Mouse (Mus musculus) liver, embryonic 16.5 days (tissue): Measurements from ENCODE around the gene Calml4. TPM values are rescaled to one million over a fixed set of nuclear protein-coding genes. Genes with fewer than 3 reads are reported as not detected.
"Not testable (repeated sequence)": the region's sequence is repeated elsewhere in the genome, so short reads cannot be mapped to it uniquely, and the experiment has no call there.

ENCODE experiments used
- ATAC-seq: fragments of 200-750 bp; cut with Nextera tagmentation; 2 replicates; pipeline ENCODE4 v1.8.0; 2017; ENCODE audit warnings: low read depth, mild to moderate bottlenecking, moderate number of reproducible peaks, moderate library complexity
- H3K27ac ChIP-seq: fragments of 300-500 bp; sonication (generic); 2 replicates; pipeline ENCODE4 v1.5.1; 2014; ENCODE audit warnings: mild to moderate bottlenecking, low read length
- H3K27me3 ChIP-seq: fragments of 300-500 bp; sonication (generic); 2 replicates; pipeline ENCODE4 v1.6.1; 2014; ENCODE audit warnings: low read depth, low read length, mixed read lengths; ENCODE audit not compliant: control insufficient read depth, insufficient read depth
- H3K36me3 ChIP-seq: fragments of 300-500 bp; sonication (generic); 2 replicates; pipeline ENCODE4 v1.6.1; 2014; ENCODE audit warnings: mild to moderate bottlenecking; ENCODE audit not compliant: control insufficient read depth, insufficient read depth
- H3K4me1 ChIP-seq: fragments of 300-500 bp; sonication (generic); 2 replicates; pipeline ENCODE4 v1.6.1; 2014; ENCODE audit warnings: low read depth, low read length, mixed read lengths; ENCODE audit not compliant: control insufficient read depth
- H3K4me2 ChIP-seq: fragments of 300-500 bp; sonication (generic); 2 replicates; pipeline ENCODE4 v1.6.1; 2014; ENCODE audit warnings: low read depth, low read length, mixed read lengths
- H3K4me3 ChIP-seq: fragments of 300-500 bp; sonication (generic); 2 replicates; pipeline ENCODE4 v1.5.1; 2014; ENCODE audit warnings: low read depth, mild to moderate bottlenecking, low read length
- H3K9ac ChIP-seq: fragments of 300-500 bp; sonication (generic); 2 replicates; pipeline ENCODE4 v1.6.1; 2014; ENCODE audit warnings: low read depth, low read length
- H3K9me3 ChIP-seq: fragments of 300-500 bp; sonication (generic); replicated peaks from 2 replicates; pipeline ENCODE4 v1.6.1; 2016; ENCODE audit warnings: low read length; ENCODE audit not compliant: control insufficient read depth
- WGBS: fragments of 180-500 bp; shearing (Covaris S2); extraction: QIAGEN DNeasy Blood & Tissue Kit; methylation state at CpG from one replicate; pipeline ENCODE4 v1.1.7; 2014; ENCODE audit not compliant: insufficient replicate concordance; 5-methylcytosine and 5-hydroxymethylcytosine counted together
- polyA plus RNA-seq: library from polyadenylated mRNA; unstranded; fragments of >200 nt; fragmentation: Nextera tagmentation; extraction: Ambion mirVana; gene quantifications from 2 replicates; pipeline ENCODE4 v1.2.1, GENCODE M21; 2015

The Calml4 gene
- polyA plus RNA-seq, 1 experiment from 2014 or later = 4.0 TPM

GRCm38 (mm10) chr9:62843356-62844024, 14.4 kb upstream of the Calml4 start:
- no peak overlapping the region for H3K4me3 ChIP-seq
- H3K27me3 ChIP-seq = no peaks in the 10 kb centered on the region
- no peaks in the 10 kb centered on the region for H3K9me3 ChIP-seq
- H3K36me3 ChIP-seq = no peaks in the 10 kb centered on the region; the same call in 1 of the 2 replicates
- no peak overlapping the region for H3K27ac ChIP-seq
- peaks cover 17% of the 10 kb centered on the region for H3K4me1 ChIP-seq
- no peak overlapping the region for H3K9ac ChIP-seq
- no peak for ATAC-seq
- WGBS = 76% methylated on average over 10 of the region's 10 CpGs
- no peak overlapping the region for H3K4me2 ChIP-seq

- Histone ChIP-seq H3K27me3 (no peaks in the 10 kb centered on the region), H3K4me2 (no peak overlapping the region), H3K4me1 (peaks cover 11% of the 10 kb centered on the region), H3K9me3 (no peaks in the 10 kb centered on the region), H3K27ac (no peak overlapping the region), H3K36me3 (no peaks in the 10 kb centered on the region; the same call in 1 of the 2 replicates), H3K4me3 (no peak overlapping the region), H3K9ac (no peak overlapping the region)
- no peak for ATAC-seq
- WGBS = 75% methylated on average over 5 of the region's 5 CpGs
Observed at GRCm38 (mm10) chr9:62844461-62844860, 13.4 kb upstream of the Calml4 start.

GRCm38 (mm10) chr9:62847694-62848093, 10.2 kb upstream of the Calml4 start:
- Histone ChIP-seq H3K4me2 (no peak overlapping the region), H3K9me3 (no peaks in the 10 kb centered on the region), H3K27ac (0 out of 2 replicates have a peak overlapping the region, but pooled peaks have one; percentile 15), H3K36me3 (peaks cover 2% of the 10 kb centered on the region; the same call in 1 of the 2 replicates), H3K9ac (no peak overlapping the region), H3K4me3 (no peak overlapping the region), H3K27me3 (no peaks in the 10 kb centered on the region), H3K4me1 (peaks cover 4% of the 10 kb centered on the region)
- 0% methylated on average over 3 of the region's 3 CpGs for WGBS
- ATAC-seq = peak; percentile 75

DNA sequence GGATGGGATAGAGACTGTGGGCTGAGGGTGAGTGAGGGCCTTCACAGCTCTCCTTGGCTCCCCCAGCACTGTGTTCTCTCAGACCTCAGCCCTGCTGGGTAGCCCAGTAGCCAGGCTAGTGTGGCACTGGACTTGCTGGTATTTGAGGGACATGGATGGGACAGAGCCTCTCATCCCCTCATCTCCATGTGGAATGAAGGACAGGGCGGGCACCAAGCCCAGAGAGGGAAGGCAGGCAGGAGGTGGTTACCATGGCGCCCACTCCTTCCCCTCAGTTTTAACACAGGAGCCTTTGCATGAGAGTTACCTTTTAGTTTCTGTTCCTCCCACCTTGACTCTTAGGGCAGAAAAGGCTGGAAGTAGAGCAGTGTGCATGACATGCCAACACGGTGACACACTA, 9.2 kb upstream of the Calml4 start:
- Histone ChIP-seq H3K27me3 (no peaks in the 10 kb centered on the region), H3K36me3 (peaks cover 2% of the 10 kb centered on the region; the same call in 1 of the 2 replicates), H3K9me3 (no peaks in the 10 kb centered on the region), H3K4me2 (no peak overlapping the region), H3K4me1 (peaks cover 4% of the 10 kb centered on the region), H3K4me3 (no peak overlapping the region), H3K27ac (no peak overlapping the region), H3K9ac (no peak overlapping the region)
- 78% methylated on average over 3 of the region's 3 CpGs for WGBS
- no peak for ATAC-seq

DNA sequence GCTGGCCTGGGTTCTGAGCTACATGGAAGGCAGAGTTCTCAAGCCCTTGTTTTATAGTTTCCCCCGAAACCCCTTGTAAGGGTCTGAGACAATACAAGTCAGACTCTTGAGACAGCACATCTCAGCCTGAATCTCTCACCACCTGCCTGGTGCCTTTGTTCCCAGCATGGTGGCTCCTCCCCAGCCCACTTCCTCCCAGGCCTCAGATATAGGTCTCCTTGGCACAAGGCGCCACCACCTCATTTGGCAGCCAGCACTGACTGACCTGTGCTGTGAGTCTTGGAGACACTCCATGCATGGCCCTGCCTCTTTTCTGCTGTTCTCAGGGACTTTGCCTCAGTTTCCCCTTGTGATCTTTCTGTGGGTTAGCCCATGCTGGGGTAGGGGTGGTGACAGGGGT, 6.3 kb upstream of the Calml4 start:
- ATAC-seq = no peak
- Histone ChIP-seq H3K4me3 (no peak overlapping the region), H3K36me3 (peaks cover 2% of the 10 kb centered on the region; the same call in 1 of the 2 replicates), H3K9ac (no peak overlapping the region), H3K9me3 (no peaks in the 10 kb centered on the region), H3K27me3 (no peaks in the 10 kb centered on the region), H3K4me2 (no peak overlapping the region), H3K27ac (no peak overlapping the region), H3K4me1 (peaks cover 4% of the 10 kb centered on the region)
- WGBS = 73% methylated on average over 2 of the region's 2 CpGs

DNA sequence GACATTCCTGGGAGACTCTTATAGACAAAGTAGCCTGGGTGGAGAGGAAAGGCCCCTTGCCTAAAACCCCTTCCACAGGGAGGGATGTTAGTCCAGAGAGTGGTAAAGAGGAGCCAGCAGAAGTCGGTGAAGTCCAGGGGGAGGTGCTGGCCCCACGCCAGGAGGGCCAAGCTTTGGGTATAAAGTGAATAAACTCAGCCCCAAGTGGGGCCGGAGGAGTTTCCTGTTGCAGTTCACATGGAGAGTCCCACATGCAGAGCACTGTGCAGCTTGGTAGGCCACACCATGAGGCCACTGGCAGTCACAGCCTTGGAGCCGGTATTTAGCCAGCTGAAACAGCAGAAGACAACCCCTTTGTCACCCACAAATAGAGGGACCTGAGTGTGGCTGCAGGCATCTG, 3.4 kb upstream of the Calml4 start:
- ATAC-seq = no peak
- 39% methylated on average over 4 of the region's 4 CpGs for WGBS
- Histone ChIP-seq H3K36me3 (peaks cover 2% of the 10 kb centered on the region; the same call in 1 of the 2 replicates), H3K27me3 (no peaks in the 10 kb centered on the region), H3K4me1 (peaks cover 3% of the 10 kb centered on the region), H3K4me2 (no peak overlapping the region), H3K9me3 (no peaks in the 10 kb centered on the region), H3K9ac (no peak overlapping the region), H3K27ac (no peak overlapping the region), H3K4me3 (no peak overlapping the region)

- no peak overlapping the region for H3K4me3 ChIP-seq
- no peaks in the 10 kb centered on the region for H3K27me3 ChIP-seq
- no peak overlapping the region for H3K9ac ChIP-seq
- H3K36me3 ChIP-seq = no peaks in the 10 kb centered on the region
- WGBS = 36% methylated on average over 9 of the region's 9 CpGs
- H3K4me1 ChIP-seq = peaks cover 3% of the 10 kb centered on the region
- H3K9me3 ChIP-seq = no peaks in the 10 kb centered on the region
- no peak overlapping the region for H3K27ac ChIP-seq
- no peak; the same call in 1 of the 2 replicates for ATAC-seq
- H3K4me2 ChIP-seq = no peak overlapping the region
Observed at GRCm38 (mm10) chr9:62857216-62857615, 664 bp upstream of the Calml4 start.

GRCm38 (mm10) chr9:62858266-62859019, 563 bp downstream of the Calml4 start:
- no peak overlapping the region; the same call in 1 of the 2 replicates for H3K27ac ChIP-seq
- no peak for ATAC-seq
- no peak overlapping the region for H3K9ac ChIP-seq
- no peaks in the 10 kb centered on the region for H3K9me3 ChIP-seq
- peaks cover 3% of the 10 kb centered on the region for H3K4me1 ChIP-seq
- 49% methylated on average over 8 of the region's 8 CpGs for WGBS
- no peaks in the 10 kb centered on the region for H3K27me3 ChIP-seq
- no peak overlapping the region for H3K4me3 ChIP-seq
- H3K36me3 ChIP-seq = no peaks in the 10 kb centered on the region
- 0 out of 2 replicates have a peak overlapping the region, but pooled peaks have one; percentile 20 for H3K4me2 ChIP-seq

- H3K9ac ChIP-seq, H3K9me3 ChIP-seq, H3K27me3 ChIP-seq, H3K4me1 ChIP-seq, H3K4me2 ChIP-seq, H3K36me3 ChIP-seq, H3K27ac ChIP-seq, H3K4me3 ChIP-seq, ATAC-seq: not testable (repeated sequence)
- 58% methylated on average over 6 of the region's 7 CpGs for WGBS
Observed at GRCm38 (mm10) chr9:62860102-62860501, 2.2 kb downstream of the Calml4 start.
